Mouse (Mus musculus): ENCODE results near the gene Irf1.

The Irf1 gene

DNA sequence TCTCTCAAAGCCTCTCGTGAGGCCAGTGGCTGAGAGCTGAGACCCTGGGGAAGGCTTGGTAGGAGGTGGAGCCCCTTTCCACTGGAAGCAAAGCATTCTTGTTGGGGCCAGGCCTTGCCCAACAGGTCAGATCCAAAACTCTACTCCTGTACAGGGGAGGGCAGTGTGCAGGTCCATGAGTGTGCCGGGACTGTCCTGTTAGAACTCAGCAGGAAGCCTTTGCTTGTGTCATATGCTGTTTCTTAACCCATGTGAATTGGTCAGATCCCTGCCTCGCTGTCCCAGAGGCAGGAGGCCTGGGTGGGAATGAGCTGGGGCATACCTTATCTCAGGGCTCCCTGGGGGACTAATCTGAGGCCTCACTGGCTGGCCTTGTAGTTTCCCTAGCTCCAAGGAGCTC lies 10.4 kb downstream of the Irf1 start:
- no peak for ATAC-seq (ENCODE audit: insufficient number of reproducible peaks, low FRiP score, low TSS enrichment)

DNA sequence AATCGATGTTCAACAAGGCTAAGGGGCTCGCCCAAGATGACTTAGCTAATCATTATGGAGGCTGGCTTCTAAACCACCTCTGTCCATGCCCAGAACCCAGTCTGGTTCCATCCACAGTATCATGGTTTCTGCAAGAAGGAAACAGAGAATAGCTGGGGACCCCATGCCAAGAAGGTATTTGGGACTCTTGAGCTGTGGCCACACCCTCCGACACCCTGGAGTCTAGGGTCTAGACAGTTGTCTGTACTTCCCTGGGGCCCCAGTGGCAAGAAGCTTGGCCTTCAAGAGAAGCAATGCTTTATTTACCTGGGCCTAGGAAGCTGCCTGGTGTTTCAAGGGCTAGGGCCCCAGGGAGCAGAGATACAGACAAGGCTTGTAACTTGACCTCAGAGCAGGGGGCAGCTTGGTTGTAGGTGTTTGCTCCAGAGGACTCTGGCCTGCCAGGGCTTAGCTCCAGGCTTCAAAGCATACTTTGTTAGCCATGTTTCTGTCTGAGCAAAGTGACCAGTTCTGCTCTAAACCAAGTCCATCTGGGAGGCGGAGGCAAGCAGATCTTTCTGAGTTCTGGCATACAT lies 11.5 kb downstream of the Irf1 start:
- no peak for ATAC-seq (ENCODE audit: insufficient number of reproducible peaks, low FRiP score, low TSS enrichment)

DNA sequence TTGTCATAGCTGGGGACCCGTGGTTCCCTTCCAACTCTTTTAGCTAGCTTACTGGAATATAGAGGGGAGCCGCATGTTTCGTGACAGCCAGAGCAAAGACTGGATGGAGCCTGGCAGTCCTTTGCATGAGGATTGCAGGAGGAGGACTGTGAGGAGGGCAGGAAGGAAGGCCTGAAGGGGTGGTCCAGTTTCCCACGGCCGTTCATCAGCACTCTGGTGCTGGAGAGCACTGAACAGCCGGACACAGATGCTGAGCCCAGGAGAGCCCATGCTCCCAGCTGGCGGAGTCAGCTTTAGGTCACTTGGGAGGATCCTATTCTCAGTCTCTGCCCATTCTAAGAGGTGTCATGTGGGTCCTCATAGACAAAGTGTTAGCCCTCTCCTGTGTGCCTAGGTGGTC lies 12.2 kb downstream of the Irf1 start:
- no peak for ATAC-seq (ENCODE audit: insufficient number of reproducible peaks, low FRiP score, low TSS enrichment)

DNA sequence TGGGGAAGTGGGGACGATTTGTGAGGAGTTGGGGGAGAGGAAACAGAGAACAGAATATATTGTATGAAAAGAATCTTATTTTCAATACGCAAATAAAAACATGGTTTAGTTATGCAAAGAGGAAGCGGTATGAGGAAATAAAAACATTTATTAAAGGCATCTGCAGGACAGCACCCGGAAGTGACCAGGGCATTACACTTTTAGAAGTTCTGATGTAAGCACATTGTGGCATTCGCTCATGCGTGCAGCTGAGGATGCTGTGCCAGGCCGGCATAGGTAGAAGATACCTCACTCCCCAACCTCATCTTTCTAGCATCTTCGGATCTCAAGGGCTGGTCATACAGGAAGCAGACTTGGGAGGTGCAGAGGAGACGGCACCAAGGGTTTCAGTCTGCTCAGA lies 13.5 kb downstream of the Irf1 start:
- ATAC-seq (ENCODE audit: insufficient number of reproducible peaks, low FRiP score, low TSS enrichment) = no peak

DNA sequence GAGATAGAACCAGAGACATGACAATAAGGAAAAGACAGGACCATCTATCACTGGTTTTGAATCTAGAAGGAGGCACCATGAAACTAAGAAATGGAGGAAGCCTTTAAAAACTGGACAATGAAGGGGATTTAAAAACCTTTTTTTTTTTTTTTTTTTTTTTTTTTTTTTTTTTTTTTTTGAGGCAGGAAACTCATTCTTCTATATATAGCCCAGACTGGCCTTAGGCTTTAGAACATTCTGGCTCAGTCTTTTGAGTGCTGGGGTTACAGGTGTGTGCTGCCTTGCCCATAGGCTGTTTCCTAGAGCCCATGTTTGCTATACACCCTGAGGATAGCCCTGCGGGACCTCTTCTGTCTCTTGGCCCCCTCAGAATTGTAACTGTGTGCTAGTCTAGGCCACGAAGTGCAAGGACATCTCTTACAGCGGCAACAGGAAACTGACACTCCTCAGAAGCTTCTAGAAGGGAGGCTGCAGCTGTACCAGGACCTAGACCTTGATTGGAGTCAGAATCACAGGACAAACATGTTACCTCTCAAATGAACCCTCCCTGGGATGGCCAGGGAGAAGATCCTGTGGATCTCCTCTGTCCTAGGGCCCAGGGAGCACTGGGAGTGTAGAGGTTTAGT lies 15.6 kb downstream of the Irf1 start:
- ATAC-seq (ENCODE audit: insufficient number of reproducible peaks, low FRiP score, low TSS enrichment) = no peak

DNA sequence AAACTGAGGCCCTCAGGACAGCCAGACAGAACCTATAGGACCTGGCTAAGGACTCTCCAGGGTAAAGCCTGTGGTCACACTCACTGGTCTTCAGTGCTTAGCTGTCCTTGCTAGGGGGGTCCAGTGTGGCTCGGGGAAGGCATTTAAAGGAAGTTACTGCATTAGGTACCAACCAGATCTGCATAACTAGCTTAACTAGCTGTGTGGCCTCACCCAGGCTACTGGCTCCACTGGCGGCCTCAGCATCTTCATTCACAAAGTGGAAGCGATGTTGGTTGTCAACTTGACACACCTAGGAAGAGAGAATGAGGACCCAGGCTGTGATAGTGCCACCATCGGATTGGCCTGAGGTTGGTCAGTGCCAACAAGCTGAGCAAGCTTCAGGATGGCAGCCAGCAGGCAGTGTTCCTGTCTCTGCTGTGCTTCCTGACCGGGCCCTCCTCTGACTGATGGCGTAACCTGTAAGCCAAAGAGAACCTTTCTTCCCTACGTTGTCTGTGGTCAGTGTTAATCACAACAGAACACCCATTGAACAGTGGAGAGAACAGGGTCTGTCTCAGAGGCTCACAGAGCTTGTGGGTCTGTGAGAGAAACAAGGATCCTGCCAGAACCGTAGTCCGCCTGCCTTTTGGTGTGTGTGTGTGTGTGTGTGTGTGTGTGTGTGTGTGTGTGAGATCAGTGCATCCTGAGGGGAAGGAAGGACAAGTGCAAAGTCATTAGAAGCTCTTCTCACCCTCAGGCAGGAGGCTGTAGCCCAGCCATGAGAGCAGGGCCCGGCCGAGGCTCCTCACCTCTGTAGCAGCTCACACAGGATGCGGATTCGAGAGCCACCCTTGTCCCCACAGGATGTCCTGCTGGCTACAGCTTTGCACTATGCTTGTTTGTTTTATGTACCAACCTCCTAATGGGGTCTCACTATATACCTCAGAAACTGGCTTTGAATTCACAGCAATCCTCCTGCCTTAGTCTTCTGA lies 16.5 kb downstream of the Irf1 start:
- peak; percentile 31; the same call in 1 of the 2 replicates for ATAC-seq (ENCODE audit: insufficient number of reproducible peaks, low FRiP score, low TSS enrichment)

DNA sequence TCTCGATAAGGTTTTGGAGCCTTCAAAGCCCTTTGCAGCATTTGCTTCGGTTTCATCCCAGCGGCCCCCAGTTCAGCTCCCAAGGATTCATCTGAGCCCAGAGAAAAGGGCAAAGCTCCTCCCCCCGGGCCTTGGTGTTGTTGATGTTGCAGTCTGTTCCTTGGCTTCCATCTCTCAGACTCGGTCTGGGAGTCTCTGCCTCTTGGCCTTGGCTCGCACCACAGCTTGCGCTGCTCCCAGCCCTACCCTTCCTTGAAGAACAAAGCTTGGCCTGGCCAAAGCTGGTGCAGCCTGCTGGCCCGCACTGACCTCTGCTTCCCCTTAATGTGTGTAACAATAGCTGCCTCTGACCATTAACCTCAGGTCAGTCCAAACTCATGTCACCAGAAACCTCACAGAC lies 18.4 kb downstream of the Irf1 start:
- ATAC-seq (ENCODE audit: insufficient number of reproducible peaks, low FRiP score, low TSS enrichment) = no peak

DNA sequence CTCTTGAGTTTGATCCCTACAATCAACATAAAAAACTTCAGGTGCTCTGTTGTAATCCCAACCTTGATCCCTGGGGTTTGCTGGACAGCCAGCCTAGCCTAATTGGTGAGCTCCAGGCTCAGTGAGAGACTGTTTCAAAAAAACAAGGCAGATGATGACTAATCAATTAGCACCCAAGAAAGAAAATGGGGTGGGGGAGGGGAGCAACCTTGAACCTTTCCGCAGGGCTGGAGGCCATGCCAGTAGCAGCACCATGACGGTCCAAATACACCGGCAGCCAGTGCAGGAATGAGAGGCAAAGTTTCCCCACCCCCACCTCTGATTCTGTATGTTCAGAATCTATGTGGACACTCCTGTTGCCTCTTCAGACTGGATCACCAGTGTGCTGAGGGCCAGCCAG lies 19.5 kb downstream of the Irf1 start:
- ATAC-seq (ENCODE audit: insufficient number of reproducible peaks, low FRiP score, low TSS enrichment) = no peak

DNA sequence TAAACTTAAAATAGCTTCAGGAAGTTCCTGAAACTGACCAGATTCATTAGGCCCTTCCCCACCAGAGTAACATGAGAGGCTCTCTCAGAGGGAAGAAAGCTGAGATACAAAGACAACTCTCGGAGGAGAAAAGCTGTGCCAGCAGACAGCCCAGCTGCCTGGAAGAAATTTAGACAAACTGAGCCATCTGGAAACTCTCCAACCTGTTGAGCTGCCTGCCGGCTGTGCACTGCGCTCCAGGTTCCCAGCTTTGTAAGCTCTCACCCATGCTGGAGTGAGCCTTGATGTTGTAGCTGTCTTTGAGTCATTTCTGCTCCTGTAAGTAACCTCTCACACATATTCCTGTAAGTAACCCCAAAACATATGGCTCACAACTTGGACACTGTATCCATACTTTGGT lies 23.2 kb downstream of the Irf1 start:
- ATAC-seq (ENCODE audit: insufficient number of reproducible peaks, low FRiP score, low TSS enrichment) = no peak

DNA sequence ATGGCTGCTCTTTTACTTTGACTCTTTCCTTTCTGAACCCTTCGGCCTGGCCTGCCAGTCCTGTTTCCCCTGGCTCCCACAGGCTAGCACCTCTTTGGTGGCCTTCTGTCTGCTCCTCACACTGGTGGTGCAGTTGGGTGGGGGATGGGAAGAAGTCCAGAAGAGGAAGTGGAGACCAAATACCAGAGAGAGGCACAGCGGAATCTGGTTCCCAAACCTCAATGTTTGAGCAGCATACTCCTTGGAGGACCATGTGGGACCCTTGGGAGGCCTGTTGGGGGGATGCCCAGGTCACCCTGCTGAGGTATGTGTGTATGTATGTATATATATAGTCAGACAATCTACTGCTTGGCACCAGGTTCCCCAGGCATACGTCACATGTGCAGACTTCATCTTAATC lies 24.2 kb downstream of the Irf1 start:
- no peak for ATAC-seq (ENCODE audit: insufficient number of reproducible peaks, low FRiP score, low TSS enrichment)

DNA sequence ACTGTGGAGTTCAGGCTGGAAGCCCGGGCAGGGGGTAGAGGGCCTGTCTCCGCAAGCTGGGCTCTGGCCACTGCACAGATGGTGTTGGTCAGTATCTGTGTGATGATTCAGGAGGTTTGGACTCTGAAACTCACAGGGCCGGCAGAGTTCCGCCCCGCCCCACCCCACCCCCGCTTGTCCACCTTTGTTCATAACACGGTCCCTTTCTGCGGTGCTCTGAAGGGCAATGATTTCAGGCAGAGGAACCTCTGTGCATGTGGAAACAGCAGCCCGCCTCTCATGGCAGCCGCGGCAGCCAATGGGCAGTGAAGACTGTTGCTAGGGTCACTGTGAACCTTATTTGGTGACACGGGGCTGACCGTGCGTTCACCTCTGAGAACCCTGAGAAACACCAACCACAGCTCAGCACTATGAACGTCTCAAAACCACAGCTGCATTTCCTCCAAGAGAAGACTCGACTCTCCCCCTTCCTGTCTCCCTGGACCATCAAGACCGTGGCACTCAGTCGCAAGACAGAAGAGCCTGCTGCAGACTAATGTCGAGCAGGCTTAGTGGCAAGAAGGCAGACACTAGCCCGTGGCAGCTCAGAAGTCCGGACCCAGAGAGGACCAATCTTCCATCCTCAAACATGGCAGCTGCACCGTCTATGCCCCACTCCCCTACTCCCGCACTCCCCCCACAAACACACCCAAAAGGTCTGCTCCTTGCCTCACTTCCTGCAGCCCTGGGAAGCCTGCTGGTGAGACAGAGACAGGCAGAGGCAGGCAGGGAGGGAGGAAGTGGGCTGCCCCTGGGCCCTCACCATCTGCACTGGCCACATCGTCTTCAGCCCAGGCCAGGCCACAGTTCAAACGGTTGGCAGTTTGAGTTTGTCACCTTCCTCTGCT lies 25.1 kb downstream of the Irf1 start:
- no peak for ATAC-seq (ENCODE audit: insufficient number of reproducible peaks, low FRiP score, low TSS enrichment)

DNA sequence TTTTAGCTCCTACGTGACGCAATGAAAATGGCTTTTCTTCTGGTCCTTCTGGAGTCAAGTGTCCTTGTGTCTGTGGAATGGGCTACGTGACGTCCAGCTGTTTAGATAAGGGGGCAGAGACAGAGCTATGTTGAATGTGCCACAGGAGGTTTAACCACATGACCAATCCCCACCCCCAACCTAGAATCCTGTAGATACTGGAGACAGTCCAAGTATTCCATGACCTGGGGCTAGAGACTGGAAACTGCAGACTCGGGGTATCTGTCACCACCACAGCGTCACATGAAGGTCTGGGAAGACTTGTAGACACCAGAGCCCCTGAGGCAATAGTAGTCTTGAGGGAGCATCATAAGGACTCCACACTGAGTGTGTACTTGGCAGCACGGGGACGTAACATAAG lies 26.0 kb downstream of the Irf1 start:
- ATAC-seq (ENCODE audit: insufficient number of reproducible peaks, low FRiP score, low TSS enrichment) = no peak

DNA sequence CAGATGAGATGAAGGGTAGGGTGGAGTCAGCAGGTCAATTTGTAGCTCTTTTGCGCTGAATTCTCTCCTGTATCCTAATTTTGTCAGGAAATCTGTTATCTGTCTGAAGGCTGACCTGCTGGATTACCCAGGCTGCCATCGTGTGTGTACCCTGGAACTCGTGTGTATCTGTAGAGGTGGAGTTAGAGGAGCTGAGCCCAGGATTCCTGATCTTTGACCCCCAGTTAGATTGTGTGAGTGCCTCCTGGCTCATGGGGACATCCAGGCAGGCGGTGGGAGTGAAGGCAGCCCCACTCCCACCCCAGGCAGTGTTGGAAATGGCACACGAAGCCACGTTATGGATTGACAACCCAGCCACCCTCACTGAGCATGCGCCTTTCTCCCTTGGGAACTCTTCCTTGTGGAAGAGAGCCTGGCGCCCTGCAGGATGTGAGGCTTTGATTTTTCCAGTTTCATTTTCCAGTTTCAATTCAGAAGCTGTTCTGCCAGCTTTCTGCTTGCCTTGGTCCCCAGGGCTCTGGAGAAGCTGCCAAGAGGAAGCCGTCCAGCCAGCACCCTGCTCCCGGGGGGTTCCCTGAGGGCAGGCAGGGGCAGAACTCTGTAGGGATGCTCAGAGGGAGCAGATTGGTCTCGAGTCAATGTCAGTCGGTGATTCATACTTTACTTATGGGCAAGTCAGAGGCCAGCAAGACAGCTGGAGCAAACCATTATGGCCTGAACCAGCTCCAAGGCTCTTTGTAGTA lies 26.8 kb downstream of the Irf1 start:
- ATAC-seq (ENCODE audit: insufficient number of reproducible peaks, low FRiP score, low TSS enrichment) = no peak; the same call in 1 of the 2 replicates

DNA sequence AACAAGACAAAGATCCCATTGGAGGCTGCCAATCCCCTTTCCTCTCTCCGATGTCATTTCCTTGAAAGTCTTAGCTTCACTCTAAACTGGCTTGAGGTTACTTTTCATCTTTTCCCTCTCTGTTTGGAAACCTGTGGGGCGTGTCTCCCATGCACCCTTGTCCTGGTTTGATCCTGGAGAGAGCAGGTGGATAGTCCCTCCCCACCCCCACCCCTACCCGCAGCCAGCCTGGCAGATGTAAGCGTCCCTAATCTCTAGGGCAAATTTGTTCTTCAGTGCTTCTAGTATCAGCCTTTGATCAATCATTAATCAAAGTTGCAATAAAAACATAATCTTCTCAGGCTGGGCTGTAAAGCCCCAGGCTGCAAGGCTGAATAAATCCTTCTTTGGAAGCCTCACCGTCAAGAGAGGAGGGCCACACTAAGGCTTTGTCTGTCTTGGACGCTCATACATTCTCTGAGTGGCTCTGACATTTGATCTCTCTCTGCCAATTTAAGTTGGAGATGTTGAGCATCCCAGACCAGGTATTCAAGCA lies 27.6 kb downstream of the Irf1 start:
- no peak for ATAC-seq (ENCODE audit: insufficient number of reproducible peaks, low FRiP score, low TSS enrichment)

DNA sequence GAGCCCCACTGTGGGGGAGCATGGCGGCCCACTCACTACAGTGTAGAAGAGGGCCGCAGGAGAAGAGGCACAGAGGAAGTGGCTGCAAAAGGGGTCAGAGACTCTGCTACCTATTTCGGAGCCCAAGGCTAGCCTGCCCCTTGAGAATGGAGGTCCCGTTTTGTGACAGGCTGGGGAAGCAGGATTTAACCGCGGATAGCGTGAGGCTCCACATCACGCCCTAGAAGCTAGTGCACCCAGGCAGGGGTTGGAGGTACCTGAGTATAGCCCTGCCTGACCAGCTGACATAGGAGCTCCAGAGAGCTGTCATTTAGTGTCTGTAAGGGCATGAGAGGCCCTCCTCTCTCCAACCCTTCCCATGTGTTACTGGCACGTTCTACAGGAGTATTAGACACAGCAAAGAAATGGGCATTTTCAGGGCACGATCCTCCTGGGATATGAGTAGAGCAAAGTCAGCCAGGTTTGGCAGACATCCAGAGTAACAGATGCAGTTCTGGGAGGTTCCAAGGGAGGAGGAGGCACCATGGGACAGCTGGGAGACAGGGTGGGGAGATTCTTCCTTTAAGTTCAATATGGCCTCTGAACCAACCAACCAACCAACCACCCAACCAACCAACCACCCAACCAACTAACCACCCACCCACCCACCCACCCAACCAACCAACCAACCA lies 28.4 kb downstream of the Irf1 start:
- ATAC-seq (ENCODE audit: insufficient number of reproducible peaks, low FRiP score, low TSS enrichment) = no peak

DNA sequence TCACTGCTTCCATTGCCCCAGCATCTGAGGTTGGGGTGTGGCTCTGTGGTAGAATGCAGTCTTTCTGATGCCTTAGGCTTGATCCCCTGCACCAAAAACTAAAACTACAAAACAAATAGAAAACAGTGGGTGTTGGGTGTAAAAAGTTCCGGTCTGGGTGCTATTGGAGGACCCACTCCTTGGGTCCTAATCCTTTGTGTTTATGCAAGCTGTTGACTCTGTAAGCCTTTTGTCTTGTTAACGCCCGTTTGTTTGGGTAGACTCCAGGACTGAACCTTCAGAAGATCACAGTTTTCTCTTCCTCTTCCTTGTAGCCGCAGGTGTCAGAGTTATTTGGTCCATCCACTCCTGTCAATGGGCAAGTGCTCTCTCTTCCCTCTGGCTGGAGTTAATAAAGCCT lies 30.2 kb downstream of the Irf1 start:
- no peak for ATAC-seq (ENCODE audit: insufficient number of reproducible peaks, low FRiP score, low TSS enrichment)

DNA sequence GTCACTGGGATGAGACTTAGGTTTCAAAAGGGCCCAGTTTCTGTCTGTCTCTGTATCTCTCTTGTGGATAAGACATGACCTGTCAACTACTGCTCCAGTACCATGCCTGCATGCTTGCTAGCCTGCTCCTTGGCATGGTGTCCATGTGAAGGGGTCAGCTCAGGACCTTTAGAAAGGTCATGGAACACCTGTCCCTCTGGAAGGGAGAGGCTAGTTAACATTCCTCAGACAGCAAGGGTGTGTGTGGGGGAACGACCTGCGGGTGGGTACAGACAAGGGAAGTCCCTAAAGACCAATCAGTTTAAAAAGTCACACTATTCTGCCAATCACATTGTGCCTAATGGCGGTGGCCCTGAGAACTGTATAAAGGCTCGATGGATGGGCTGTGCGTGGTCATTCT lies 31.2 kb downstream of the Irf1 start:
- no peak for ATAC-seq (ENCODE audit: insufficient number of reproducible peaks, low FRiP score, low TSS enrichment)

DNA sequence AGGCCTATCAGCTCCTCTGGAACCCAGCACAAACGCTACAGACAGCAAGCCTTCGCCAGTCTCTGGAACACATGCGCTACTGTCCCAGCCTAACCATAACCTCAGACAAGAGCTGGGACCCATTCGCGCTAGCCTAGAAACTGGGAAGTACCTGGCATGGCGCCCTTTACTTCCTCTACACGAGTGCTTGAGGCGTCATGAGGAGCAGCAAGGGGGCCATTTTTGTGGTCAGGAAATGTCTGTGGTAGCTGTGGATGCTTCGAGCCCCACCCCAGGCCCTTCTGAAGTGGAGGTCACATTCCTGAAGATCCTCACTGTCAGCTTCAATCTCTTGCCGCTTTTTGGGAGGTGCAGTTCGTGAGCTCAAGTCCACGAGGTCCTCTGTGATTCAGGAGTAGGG lies 33.3 kb downstream of the Irf1 start:
- ATAC-seq (ENCODE audit: insufficient number of reproducible peaks, low FRiP score, low TSS enrichment) = no peak

DNA sequence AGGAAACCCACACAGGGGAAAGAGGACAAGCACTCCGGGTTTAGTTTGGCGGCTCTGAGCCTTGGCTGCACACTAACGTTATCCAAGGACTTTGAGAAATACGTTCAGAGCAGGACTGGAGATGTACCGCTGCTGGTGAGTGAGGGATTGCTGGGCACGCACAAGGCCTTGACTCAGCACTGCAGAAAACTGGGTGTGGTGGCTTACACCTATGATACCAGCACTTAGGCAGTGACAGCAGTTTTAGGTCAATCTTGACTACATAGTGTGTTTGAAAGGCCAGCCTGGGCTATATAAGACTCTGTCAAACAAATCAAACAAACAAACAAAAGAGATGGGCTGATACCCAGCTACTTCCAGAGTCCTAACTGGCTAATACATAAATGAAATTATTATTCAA lies 33.7 kb downstream of the Irf1 start:
- ATAC-seq (ENCODE audit: insufficient number of reproducible peaks, low FRiP score, low TSS enrichment) = no peak

All from cerebellum, adult (tissue).